Mouse (Mus musculus) gastrocnemius, postnatal 36 days (tissue): ENCODE results near the gene Cbx6. TPM values are rescaled to one million over a fixed set of nuclear protein-coding genes. Genes with fewer than 3 reads are reported as not detected.

Source experiments
- DNase-seq, 2 experiments: peaks; one replicate each; pipeline ENCODE4 v3.0.0; 2022
- intact Hi-C: fragments of 180-260 bp; cut with DNase I; formaldehyde crosslinking; loops from one replicate; pipeline ENCODE4 v1.15.1; 2025
- total RNA-seq, 2 experiments: library from RNA; stranded (reverse); gene quantifications; 2 replicates each; pipeline ENCODE4 v1.2.3; 2021

Cbx6 gene
- total RNA-seq, 2 experiments from 2014 or later: 10.4 to 12.7 TPM

GRCm38 (mm10) chr15:79807050-79807449, 27.4 kb downstream of the Cbx6 start:
- DNase-seq: no peak
- intact Hi-C loops: no loop called here

GRCm38 (mm10) chr15:79805246-79805645, 29.2 kb downstream of the Cbx6 start:
- no peak for DNase-seq
- intact Hi-C loops: no loop called here

- intact Hi-C loops: loop anchor here (5.0 kb wide), 1 partner anchor 52 kb away; no protein-coding TSS in a partner anchor
- no peak for DNase-seq
These were observed 30.0 kb downstream of the Cbx6 start, which contains the start of gene Nptxr for GRCm38 (mm10) chr15:79804352-79805071. Gene Nptxr, minus strand, starts transcription at chr15:79804766.

GRCm38 (mm10) chr15:79803533-79804351, 30.7 kb downstream of the Cbx6 start:
- intact Hi-C loops: loop anchor here (5.0 kb wide), 1 partner anchor 51 kb away; no protein-coding TSS in a partner anchor
- DNase-seq: no peak

- intact Hi-C loops: loop anchor here (5.0 kb wide), 1 partner anchor 50 kb away; no protein-coding TSS in a partner anchor
- DNase-seq: no peak
These were observed 32.2 kb downstream of the Cbx6 start for GRCm38 (mm10) chr15:79802304-79802703.

- no peak for DNase-seq
- intact Hi-C loops: loop anchor here (5.0 kb wide), 1 partner anchor 49 kb away; no protein-coding TSS in a partner anchor
These were observed 32.8 kb downstream of the Cbx6 start for GRCm38 (mm10) chr15:79801646-79802045.

GRCm38 (mm10) chr15:79800701-79801100, 33.8 kb downstream of the Cbx6 start:
- intact Hi-C loops: loop anchor here (5.0 kb wide), 1 partner anchor 48 kb away; no protein-coding TSS in a partner anchor
- no peak for DNase-seq

GRCm38 (mm10) chr15:79798591-79798990, 35.9 kb downstream of the Cbx6 start:
- intact Hi-C loops: no loop called here
- DNase-seq: no peak

- intact Hi-C loops: no loop called here
- no peak for DNase-seq
These were observed 36.8 kb downstream of the Cbx6 start for GRCm38 (mm10) chr15:79797680-79798079.

- no peak for DNase-seq
- intact Hi-C loops: no loop called here
These were observed 37.4 kb downstream of the Cbx6 start for GRCm38 (mm10) chr15:79797096-79797495.

- intact Hi-C loops: no loop called here
- DNase-seq: no peak
These were observed 38.2 kb downstream of the Cbx6 start for GRCm38 (mm10) chr15:79796256-79796655.

- intact Hi-C loops: no loop called here
These were observed 40.3 kb downstream of the Cbx6 start for GRCm38 (mm10) chr15:79794173-79794572.

GRCm38 (mm10) chr15:79793076-79793475, 41.4 kb downstream of the Cbx6 start:
- intact Hi-C loops: no loop called here
- DNase-seq: no peak

More at GRCm38 (mm10) chr15:79794173-79794572, 40.3 kb downstream of the Cbx6 start:
- no peak for DNase-seq

- no peak for DNase-seq
- intact Hi-C loops: no loop called here
These were observed 42.0 kb downstream of the Cbx6 start for GRCm38 (mm10) chr15:79792455-79792854.

GRCm38 (mm10) chr15:79791502-79791901, 43.0 kb downstream of the Cbx6 start:
- no peak for DNase-seq
- intact Hi-C loops: no loop called here

- intact Hi-C loops: no loop called here
- no peak for DNase-seq
These were observed 43.6 kb downstream of the Cbx6 start for GRCm38 (mm10) chr15:79790905-79791304.

- intact Hi-C loops: no loop called here
- DNase-seq: no peak
These were observed 44.4 kb downstream of the Cbx6 start for GRCm38 (mm10) chr15:79790111-79790510.

- no peak for DNase-seq
- intact Hi-C loops: no loop called here
These were observed 46.7 kb downstream of the Cbx6 start for GRCm38 (mm10) chr15:79787815-79788214.

GRCm38 (mm10) chr15:79785056-79785455, 49.4 kb downstream of the Cbx6 start:
- intact Hi-C loops: no loop called here
- no peak for DNase-seq

- intact Hi-C loops: no loop called here
- no peak for DNase-seq
These were observed 56.7 kb downstream of the Cbx6 start, which contains the start of gene Dnal4 for GRCm38 (mm10) chr15:79777749-79778148. Gene Dnal4, minus strand, starts transcription at chr15:79777849.

- no peak for DNase-seq
- intact Hi-C loops: no loop called here
These were observed 58.8 kb downstream of the Cbx6 start for GRCm38 (mm10) chr15:79775662-79776061.
